Mouse (Mus musculus) kidney, adult 9 months (tissue): Measurements from ENCODE around the gene Tmem208.

Source experiments
- DNase-seq: peaks from one replicate; pipeline ENCODE4 v3.0.0; 2022

Gene Tmem208

GRCm38 (mm10) chr8:105331469-105331868 lies 5.3 kb downstream of the Tmem208 start:
- DNase-seq: no peak

- no peak for DNase-seq
Measured at GRCm38 (mm10) chr8:105331931-105332330, 5.8 kb downstream of the Tmem208 start.

- no peak for DNase-seq
Measured at GRCm38 (mm10) chr8:105332523-105332922, 6.4 kb downstream of the Tmem208 start.

- DNase-seq: no peak
Measured at GRCm38 (mm10) chr8:105336373-105337130, 10.4 kb downstream of the Tmem208 start.

- no peak for DNase-seq
Measured at GRCm38 (mm10) chr8:105338992-105339391, 12.8 kb downstream of the Tmem208 start.

- DNase-seq: no peak
Measured at GRCm38 (mm10) chr8:105339886-105340635, 13.9 kb downstream of the Tmem208 start.

GRCm38 (mm10) chr8:105341399-105341798 lies 15.2 kb downstream of the Tmem208 start:
- DNase-seq: no peak

GRCm38 (mm10) chr8:105342768-105343167 lies 16.6 kb downstream of the Tmem208 start:
- DNase-seq: no peak

GRCm38 (mm10) chr8:105343791-105344574 lies 17.8 kb downstream of the Tmem208 start:
- DNase-seq: no peak

- DNase-seq: peak; percentile 45
Measured at GRCm38 (mm10) chr8:105345061-105345975, 19.2 kb downstream of the Tmem208 start.

GRCm38 (mm10) chr8:105346611-105347427 lies 20.7 kb downstream of the Tmem208 start:
- peak; percentile 74 for DNase-seq

GRCm38 (mm10) chr8:105347428-105348221 lies 21.5 kb downstream of the Tmem208 start, which contains the start of gene Fhod1:
TSS of gene Fhod1 (minus strand) at chr8:105347953.
- DNase-seq: peak; percentile 97

GRCm38 (mm10) chr8:105348450-105349095 lies 22.4 kb downstream of the Tmem208 start, which contains the start of gene Slc9a5:
TSS of gene Slc9a5 (plus strand) at chr8:105348843.
- DNase-seq: peak; percentile 34

- DNase-seq: no peak
Measured at GRCm38 (mm10) chr8:105349096-105349771, 23.1 kb downstream of the Tmem208 start.

- DNase-seq: no peak
Measured at GRCm38 (mm10) chr8:105350186-105350585, 24.0 kb downstream of the Tmem208 start.

GRCm38 (mm10) chr8:105353583-105354135 lies 27.5 kb downstream of the Tmem208 start:
- DNase-seq: no peak

- DNase-seq: no peak
Measured at GRCm38 (mm10) chr8:105354549-105354948, 28.4 kb downstream of the Tmem208 start.

GRCm38 (mm10) chr8:105355179-105356024 lies 29.2 kb downstream of the Tmem208 start:
- DNase-seq: peak; percentile 65
